Mouse (Mus musculus) midbrain, postnatal 0 days (tissue): ENCODE measurements around the gene Hmgb1. TPM values are rescaled to one million over a fixed set of nuclear protein-coding genes. Genes with fewer than 3 reads are reported as not detected.

ENCODE experiments used
- ATAC-seq: fragments of 200-750 bp; cut with Nextera tagmentation; 2 replicates; pipeline ENCODE4 v1.8.0; 2017; ENCODE audit warnings: moderate number of reproducible peaks, mild to moderate bottlenecking, moderate TSS enrichment, moderate library complexity; ENCODE audit not compliant: low FRiP score
- DNase-seq: peaks from one replicate; pipeline ENCODE4 v3.0.0-alpha.2; 2015; ENCODE audit warnings: low spot score
- H3K27ac ChIP-seq: fragments of 300-500 bp; sonication (generic); 2 replicates; pipeline ENCODE4 v1.5.1; 2014; ENCODE audit warnings: low read depth, mild to moderate bottlenecking, low read length, mixed read lengths
- H3K27me3 ChIP-seq: fragments of 300-500 bp; sonication (generic); 2 replicates; pipeline ENCODE4 v1.6.1; 2014; ENCODE audit warnings: low read length, control low read depth, mixed read lengths; ENCODE audit not compliant: insufficient read depth
- H3K36me3 ChIP-seq: fragments of 300-500 bp; sonication (generic); 2 replicates; pipeline ENCODE4 v1.6.1; 2014; ENCODE audit warnings: low read length, control low read depth, mixed read lengths; ENCODE audit not compliant: insufficient read depth
- H3K4me1 ChIP-seq: fragments of 300-500 bp; sonication (generic); 2 replicates; pipeline ENCODE4 v1.6.1; 2014; ENCODE audit warnings: mild to moderate bottlenecking, control low read depth, antibody characterized with exemption, low read length, mixed read lengths; ENCODE audit not compliant: insufficient read depth
- H3K4me2 ChIP-seq: fragments of 300-500 bp; sonication (generic); 2 replicates; pipeline ENCODE4 v1.6.1; 2014; ENCODE audit warnings: low read depth, mild to moderate bottlenecking, low read length, mixed read lengths; ENCODE audit not compliant: poor library complexity, severe bottlenecking
- H3K4me3 ChIP-seq: fragments of 300-500 bp; sonication (generic); 2 replicates; pipeline ENCODE4 v1.5.1; 2014; ENCODE audit warnings: low read depth, mild to moderate bottlenecking, low read length, moderate library complexity
- H3K9ac ChIP-seq: fragments of 300-500 bp; sonication (generic); replicated peaks from 2 replicates; pipeline ENCODE4 v1.6.1; 2014; ENCODE audit warnings: mild to moderate bottlenecking, low read length, moderate library complexity, mixed read lengths; ENCODE audit not compliant: poor library complexity, severe bottlenecking
- H3K9me3 ChIP-seq: fragments of 300-500 bp; sonication (generic); 2 replicates; pipeline ENCODE4 v1.6.1; 2016; ENCODE audit warnings: low read length, control low read depth
- CTCF ChIP-seq: IDR thresholded peaks from 2 replicates; pipeline ENCODE4 v1.5.1; 2016; ENCODE audit warnings: antibody characterized with exemption, mild to moderate bottlenecking
- WGBS: fragments of 180-500 bp; shearing (Covaris S2); extraction: QIAGEN DNeasy Blood & Tissue Kit; methylation state at CpG from one replicate; pipeline ENCODE4 v1.1.7; 2014; 5-methylcytosine and 5-hydroxymethylcytosine counted together
- polyA plus RNA-seq: library from polyadenylated mRNA; unstranded; fragments of >200 nt; fragmentation: Nextera tagmentation; extraction: Ambion mirVana; gene quantifications from 2 replicates; pipeline ENCODE4 v1.2.1, GENCODE M21; 2015
- total RNA-seq: library from RNA; depleted of rRNA; stranded (reverse); fragments of >200 nt; gene quantifications from 2 replicates; pipeline ENCODE4 v1.2.3, GENCODE M21; 2014

Hmgb1 gene
- total and polyA plus RNA-seq, 2 experiments from 2014 or later = 171 to 756 TPM

DNA sequence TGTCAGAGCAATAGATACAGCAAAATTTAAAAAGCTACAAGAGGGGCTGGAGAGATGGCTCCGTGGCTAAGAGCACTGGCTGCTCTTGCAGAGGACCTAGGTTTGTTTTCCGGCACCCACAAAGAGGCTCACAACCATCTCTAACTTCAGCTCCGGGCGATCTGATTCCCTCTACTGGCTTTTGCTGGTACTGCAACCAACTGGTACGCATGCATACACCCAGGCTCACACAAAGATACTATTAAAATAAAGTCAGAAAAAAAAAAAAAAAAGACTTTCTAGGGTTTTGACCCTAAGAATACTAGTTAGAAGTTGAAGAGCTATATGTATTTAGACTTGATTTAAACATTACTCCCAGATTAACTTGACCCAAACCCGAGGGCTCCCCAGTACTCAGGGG lies 82.4 kb downstream of the Hmgb1 start:
- Histone ChIP-seq H3K36me3 (no peaks in the 10 kb centered on the region), H3K27me3 (no peaks in the 10 kb centered on the region)

DNA sequence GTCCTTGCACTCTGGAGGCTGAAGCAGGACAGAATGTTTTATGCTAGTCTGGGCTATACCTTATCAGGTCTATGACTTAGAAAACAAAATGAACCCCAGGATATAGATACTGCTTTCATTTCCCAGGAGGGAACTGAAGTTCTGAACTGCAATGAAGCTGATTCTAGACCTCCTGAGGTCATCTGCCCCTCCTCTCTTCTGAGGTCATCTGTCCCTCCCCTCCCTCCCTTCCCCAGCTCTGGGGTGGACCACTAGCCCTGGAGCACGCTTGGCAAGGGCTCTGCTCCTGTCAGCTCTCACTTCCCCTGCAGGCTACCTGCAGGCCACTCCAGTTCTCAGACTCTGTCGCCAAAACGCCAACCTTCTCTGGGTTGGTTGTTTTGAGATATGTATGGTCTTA lies 84.2 kb downstream of the Hmgb1 start:
- WGBS = 82% methylated on average over 3 of the region's 3 CpGs

More for the DNA sequence above, 82.4 kb downstream of the Hmgb1 start:
- TF ChIP-seq CTCF = peak; percentile 24; the same call in 1 of the 2 replicates
- WGBS = 83% methylated on average over 6 of the region's 6 CpGs
- no peak overlapping the region for H3K27ac ChIP-seq
- no peak overlapping the region for H3K4me2 ChIP-seq
- ATAC-seq (no peak), DNase-seq (no peak)
- H3K9ac ChIP-seq = no peak overlapping the region
- H3K4me1 ChIP-seq = no peaks in the 10 kb centered on the region
- no peak overlapping the region for H3K4me3 ChIP-seq
- no peaks in the 10 kb centered on the region for H3K9me3 ChIP-seq

DNA sequence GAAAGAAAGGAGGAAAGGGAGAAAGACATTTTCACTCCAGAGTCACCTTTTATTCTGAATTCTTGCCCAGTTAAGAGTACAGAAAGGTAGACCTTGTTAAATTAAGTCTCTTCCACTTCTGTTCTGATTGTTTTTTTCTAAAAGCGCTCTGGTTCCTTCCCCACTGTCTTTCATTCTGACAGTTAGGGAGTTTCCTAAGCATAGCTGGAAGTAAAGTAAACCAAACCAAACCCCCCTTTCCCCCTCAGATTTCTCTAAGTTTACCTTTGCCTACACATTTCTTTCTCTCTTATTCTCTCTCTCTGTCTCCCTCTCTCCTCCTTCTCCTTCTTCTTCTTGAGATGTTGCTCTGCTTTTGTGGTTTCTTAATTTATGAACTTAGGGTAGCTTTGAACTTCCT lies 85.3 kb downstream of the Hmgb1 start:
- WGBS = 91% methylated on average over 1 of the region's 1 CpGs
- ATAC-seq (no peak), DNase-seq (no peak)
- Histone ChIP-seq H3K9ac (no peak overlapping the region), H3K4me3 (no peak overlapping the region), H3K4me2 (no peak overlapping the region), H3K36me3 (no peaks in the 10 kb centered on the region), H3K27ac (no peak overlapping the region), H3K9me3 (no peaks in the 10 kb centered on the region), H3K27me3 (no peaks in the 10 kb centered on the region), H3K4me1 (no peaks in the 10 kb centered on the region)
- no peak for TF ChIP-seq CTCF

More for the DNA sequence above, 84.2 kb downstream of the Hmgb1 start:
- H3K4me3 ChIP-seq = no peak overlapping the region
- no peak for ATAC-seq
- no peak for DNase-seq
- TF ChIP-seq CTCF = no peak
- H3K9ac ChIP-seq = no peak overlapping the region
- H3K4me2 ChIP-seq = no peak overlapping the region
- no peaks in the 10 kb centered on the region for H3K9me3 ChIP-seq
- H3K4me1 ChIP-seq = no peaks in the 10 kb centered on the region
- no peak overlapping the region for H3K27ac ChIP-seq
- H3K36me3 ChIP-seq = no peaks in the 10 kb centered on the region
- H3K27me3 ChIP-seq = no peaks in the 10 kb centered on the region

DNA sequence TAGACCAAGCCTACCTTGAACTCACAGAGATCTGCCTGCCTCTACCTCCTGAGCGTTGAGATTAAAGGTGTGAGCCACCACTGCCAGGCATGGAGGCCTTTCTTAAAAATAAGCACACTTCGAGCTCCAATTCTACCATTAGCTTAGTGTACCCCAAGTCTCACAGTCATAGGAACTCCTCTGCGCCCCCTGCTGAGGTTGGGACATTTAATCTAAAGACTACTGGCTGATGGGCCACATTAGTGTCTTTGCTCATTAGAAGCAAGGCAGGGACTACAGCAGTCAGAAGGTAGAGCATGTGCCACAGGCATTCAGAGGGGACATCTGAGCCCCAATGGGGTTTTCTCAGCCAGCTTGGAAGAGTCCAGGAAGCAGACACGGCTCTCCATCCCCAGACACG lies 86.4 kb downstream of the Hmgb1 start:
- Histone ChIP-seq H3K4me1 (no peaks in the 10 kb centered on the region), H3K27ac (no peak overlapping the region), H3K36me3 (no peaks in the 10 kb centered on the region), H3K27me3 (no peaks in the 10 kb centered on the region), H3K4me3 (no peak overlapping the region), H3K9ac (no peak overlapping the region), H3K4me2 (no peak overlapping the region), H3K9me3 (no peaks in the 10 kb centered on the region)
- DNase-seq (no peak), ATAC-seq (no peak)
- no peak for TF ChIP-seq CTCF
- WGBS = 89% methylated on average over 5 of the region's 5 CpGs

DNA sequence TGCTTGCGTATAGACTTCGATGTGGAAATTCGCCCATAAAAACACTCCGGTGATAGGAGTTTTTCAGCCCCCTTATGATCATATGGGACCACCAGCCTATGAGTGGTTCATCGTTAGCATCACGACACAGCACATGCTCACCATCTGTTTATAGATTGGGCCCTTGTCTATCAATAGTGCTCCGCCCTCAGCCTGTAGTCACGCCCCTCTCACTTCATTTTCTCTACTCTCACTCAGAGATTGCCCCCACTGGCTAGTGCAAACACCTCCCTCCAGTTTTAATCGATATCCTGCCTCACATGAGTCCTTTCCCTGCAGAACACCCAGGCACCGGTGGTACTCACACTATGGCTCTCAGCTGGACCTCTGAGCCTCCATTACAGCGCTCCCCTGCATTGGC lies 88.0 kb downstream of the Hmgb1 start:
- H3K36me3 ChIP-seq = no peaks in the 10 kb centered on the region
- no peaks in the 10 kb centered on the region for H3K4me1 ChIP-seq
- no peak overlapping the region for H3K27ac ChIP-seq
- no peaks in the 10 kb centered on the region for H3K27me3 ChIP-seq
- no peak overlapping the region for H3K4me3 ChIP-seq
- TF ChIP-seq CTCF = no peak
- WGBS = 83% methylated on average over 11 of the region's 11 CpGs
- ATAC-seq (no peak), DNase-seq (no peak)
- no peaks in the 10 kb centered on the region for H3K9me3 ChIP-seq
- no peak overlapping the region for H3K9ac ChIP-seq
- no peak overlapping the region for H3K4me2 ChIP-seq

DNA sequence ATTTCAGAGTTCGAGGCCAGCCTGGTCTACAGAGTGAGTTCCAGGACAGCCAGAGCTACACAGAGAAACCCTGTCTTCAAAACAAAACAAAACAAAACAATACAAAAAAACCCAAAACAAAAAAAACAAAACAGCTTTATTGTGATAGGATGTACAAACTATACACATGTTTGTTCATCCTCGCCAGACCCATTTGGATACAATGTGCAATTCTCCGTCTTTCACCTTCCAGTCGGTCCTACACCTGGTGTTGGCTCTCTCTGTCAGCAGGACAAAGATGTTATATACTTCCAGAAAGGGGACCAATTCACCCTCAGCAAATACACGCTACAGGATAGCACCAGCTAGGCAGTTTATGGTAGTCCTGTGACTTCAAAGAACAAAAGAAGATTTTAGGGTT lies 91.4 kb downstream of the Hmgb1 start:
- H3K9me3 ChIP-seq = no peaks in the 10 kb centered on the region
- no peak for DNase-seq
- no peak overlapping the region for H3K4me2 ChIP-seq
- 90% methylated on average over 5 of the region's 5 CpGs for WGBS
- TF ChIP-seq CTCF = no peak
- no peaks in the 10 kb centered on the region for H3K27me3 ChIP-seq
- no peak overlapping the region for H3K27ac ChIP-seq
- no peak overlapping the region for H3K4me3 ChIP-seq
- no peak for ATAC-seq
- no peak overlapping the region for H3K9ac ChIP-seq
- no peaks in the 10 kb centered on the region for H3K4me1 ChIP-seq
- H3K36me3 ChIP-seq = no peaks in the 10 kb centered on the region
